In the genomic region with DNA sequence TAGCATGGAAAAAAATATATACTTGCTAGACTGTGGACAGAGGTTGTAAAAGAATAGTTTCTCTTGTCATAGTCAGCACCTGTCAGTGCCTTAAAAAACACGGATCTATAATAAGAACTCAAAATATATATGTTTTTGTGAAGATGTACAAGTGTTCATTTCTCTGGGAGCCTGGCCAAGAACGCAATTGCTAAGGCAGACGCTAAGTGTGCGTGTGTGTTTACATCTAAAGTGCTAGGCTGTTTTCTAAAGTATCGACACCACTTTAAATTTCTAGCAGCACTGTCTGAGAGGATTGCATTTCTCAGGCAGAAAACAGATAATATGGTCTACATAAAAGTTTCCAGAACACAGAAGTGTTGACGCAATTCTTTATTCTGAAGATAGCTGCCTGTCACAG, we compare ENCODE assay signal across 23 mouse cellular contexts.
A peak's percentile ranks its signal among the peaks of the same experiment; 100 is the strongest.
DNase-seq lines count a peak whose midpoint lies in the region; ATAC-seq and TF ChIP-seq lines count a peak whose summit lies in the region.
"Had no signal": no experiment of that assay in that cellular context is flagged by ENCODE, and none has a peak within 500 bp of the region (broad histone marks: within the 10 kb centered on the region; RNA-seq: fewer than 3 reads in every experiment).

No protein-coding gene starts in this region.

- H3K4me1 ChIP-seq in forebrain, embryonic 13.5 days, result no peaks in the 10 kb centered on the region
- no peaks in the 10 kb centered on the region for H3K4me1 ChIP-seq in forebrain, embryonic 11.5 days (replicated peaks; ENCODE audit: control insufficient read depth, insufficient read depth, low read length)
- no peaks in the 10 kb centered on the region for H3K4me1 ChIP-seq in forebrain, postnatal 0 days (ENCODE audit: insufficient read depth)
- H3K4me1 ChIP-seq: embryonic facial prominence, embryonic 12.5 days; embryonic facial prominence, embryonic 15.5 days; hindbrain, embryonic 12.5 days; hindbrain, embryonic 15.5 days had no signal

- no peak overlapping the region for H3K27ac ChIP-seq in forebrain, embryonic 13.5 days
- no peak overlapping the region for H3K27ac ChIP-seq in forebrain, embryonic 11.5 days (ENCODE audit: low read depth, low read length)
- no peak overlapping the region for H3K27ac ChIP-seq in left cerebral cortex, adult 2 months
- no peak overlapping the region for H3K27ac ChIP-seq in forebrain, postnatal 0 days (ENCODE audit: low read depth, low read length)
- H3K27ac ChIP-seq: embryonic facial prominence, embryonic 12.5 days; embryonic facial prominence, embryonic 15.5 days; gastrocnemius, adult 2 months; hindbrain, embryonic 12.5 days; hindbrain, embryonic 15.5 days had no signal

- H3K9me3 ChIP-seq in forebrain, embryonic 13.5 days (replicated peaks), result no peaks in the 10 kb centered on the region
- H3K9me3 ChIP-seq in forebrain, embryonic 11.5 days (ENCODE audit: control insufficient read depth, low read length), result no peaks in the 10 kb centered on the region
- no peaks in the 10 kb centered on the region for H3K9me3 ChIP-seq in forebrain, postnatal 0 days (ENCODE audit: low read length)
- H3K9me3 ChIP-seq: embryonic facial prominence, embryonic 12.5 days; embryonic facial prominence, embryonic 15.5 days; hindbrain, embryonic 12.5 days; hindbrain, embryonic 15.5 days had no signal

- H3K36me3 ChIP-seq in forebrain, embryonic 13.5 days (ENCODE audit: poor library complexity, severe bottlenecking), result no peaks in the 10 kb centered on the region
- H3K36me3 ChIP-seq in forebrain, embryonic 11.5 days (ENCODE audit: control insufficient read depth, insufficient read depth, low read length), result no peaks in the 10 kb centered on the region
- H3K36me3 ChIP-seq in forebrain, postnatal 0 days (ENCODE audit: insufficient read depth), result no peaks in the 10 kb centered on the region
- H3K36me3 ChIP-seq: embryonic facial prominence, embryonic 12.5 days; embryonic facial prominence, embryonic 15.5 days; hindbrain, embryonic 12.5 days; hindbrain, embryonic 15.5 days had no signal

- TF ChIP-seq CTCF in left cerebral cortex, adult 2 months (IDR thresholded peaks at IDR 0.05), result no peak
- TF ChIP-seq CTCF in forebrain, postnatal 0 days (IDR thresholded peaks at IDR 0.05; ENCODE audit: low read depth), result no peak

- H3K27me3 ChIP-seq in forebrain, embryonic 13.5 days, result no peaks in the 10 kb centered on the region
- no peaks in the 10 kb centered on the region for H3K27me3 ChIP-seq in forebrain, embryonic 11.5 days (ENCODE audit: control insufficient read depth, insufficient read depth, low read length)
- H3K27me3 ChIP-seq in forebrain, postnatal 0 days (ENCODE audit: insufficient read depth, low read length), result no peaks in the 10 kb centered on the region
- H3K27me3 ChIP-seq: embryonic facial prominence, embryonic 12.5 days; embryonic facial prominence, embryonic 15.5 days; hindbrain, embryonic 12.5 days; hindbrain, embryonic 15.5 days had no signal

- no peak overlapping the region for H3K4me2 ChIP-seq in forebrain, embryonic 13.5 days
- no peak overlapping the region for H3K4me2 ChIP-seq in forebrain, embryonic 11.5 days (ENCODE audit: low read depth, low read length, severe bottlenecking)
- H3K4me2 ChIP-seq in forebrain, postnatal 0 days (ENCODE audit: low read depth), result no peak overlapping the region
- H3K4me2 ChIP-seq: embryonic facial prominence, embryonic 12.5 days; embryonic facial prominence, embryonic 15.5 days; heart, embryonic 11.5 days; hindbrain, embryonic 12.5 days; hindbrain, embryonic 15.5 days had no signal

- H3K4me3 ChIP-seq in forebrain, embryonic 13.5 days, result no peak overlapping the region
- H3K4me3 ChIP-seq in forebrain, embryonic 11.5 days (ENCODE audit: low read depth, low read length), result no peak overlapping the region
- no peak overlapping the region for H3K4me3 ChIP-seq in left cerebral cortex, adult 2 months
- no peak overlapping the region for H3K4me3 ChIP-seq in forebrain, postnatal 0 days (ENCODE audit: low read depth, low read length)
- H3K4me3 ChIP-seq: embryonic facial prominence, embryonic 12.5 days; embryonic facial prominence, embryonic 15.5 days; gastrocnemius, adult 2 months; hindbrain, embryonic 12.5 days; hindbrain, embryonic 15.5 days had no signal

- intact Hi-C loops in left cerebral cortex, postnatal 25 days (cut with DNase I), result no loop called here
- intact Hi-C loops in left cerebral cortex, adult 2 months (cut with DNase I), result no loop called here

- ATAC-seq in forebrain, embryonic 13.5 days, result peak; percentile 55; the same call in 1 of the 2 replicates
- ATAC-seq in forebrain, embryonic 11.5 days (replicated peaks; ENCODE audit: low FRiP score), result no peak
- peak; percentile 48 for ATAC-seq in forebrain, postnatal 0 days
- ATAC-seq in megakaryocyte-erythroid progenitor cell, adult 5-6 weeks (replicated peaks; ENCODE audit: low FRiP score, low TSS enrichment, poor library complexity, severe bottlenecking), result no peak
- ATAC-seq: activated CD4-positive, CD25-positive, alpha-beta regulatory T cell, adult 4 months; intestine, postnatal 0 days had no signal

- no peak for DNase-seq in forebrain, embryonic 11.5 days (ENCODE audit: low spot score)
- DNase-seq in left cerebral cortex, postnatal 25 days (ENCODE audit: low spot score in 2 of 2), result peak; percentile 6 to 7
- no peak for DNase-seq in left cerebral cortex, adult 2 months (ENCODE audit: extremely low spot score in 1 of 2, low spot score in 2 of 2)
- DNase-seq in right cerebral cortex, postnatal 4 days, result peak; percentile 11
- DNase-seq in right cerebral cortex, postnatal 36 days (ENCODE audit: low spot score in 2 of 2), result no peak
- peak; percentile 32 for DNase-seq in forebrain, postnatal 0 days
- DNase-seq: adrenal gland, adult 8-10 months; adrenal gland, postnatal 36 days; cerebellum, adult 18-20 months; cerebellum, adult 9-11 months; cerebellum, postnatal 25 days; gastrocnemius, adult 2 months; gastrocnemius, postnatal 14 days; heart, adult 11 months had no signal

- H3K9ac ChIP-seq in forebrain, embryonic 13.5 days, result no peak overlapping the region
- no peak overlapping the region for H3K9ac ChIP-seq in forebrain, embryonic 11.5 days (ENCODE audit: low read length)
- H3K9ac ChIP-seq in forebrain, postnatal 0 days, result no peak overlapping the region
- H3K9ac ChIP-seq: embryonic facial prominence, embryonic 12.5 days; embryonic facial prominence, embryonic 15.5 days; hindbrain, embryonic 12.5 days; hindbrain, embryonic 15.5 days had no signal

- WGBS in forebrain, embryonic 13.5 days, result 81% methylated on average over 6 of the region's 6 CpGs
- 89% methylated on average over 6 of the region's 6 CpGs for WGBS in forebrain, embryonic 11.5 days
- WGBS in forebrain, postnatal 0 days, result 61% methylated on average over 6 of the region's 6 CpGs

Comparison
In these comparisons a context has a peak if more than half of its experiments do, and no peak if none do; other contexts are left out.
1. ATAC-seq: peak in forebrain, embryonic 13.5 days (single experiment) and forebrain, postnatal 0 days (single experiment); none in forebrain, embryonic 11.5 days (single experiment) and megakaryocyte-erythroid progenitor cell, adult 5-6 weeks (single experiment).
2. DNase-seq: peak in left cerebral cortex, postnatal 25 days (2 of 2), right cerebral cortex, postnatal 4 days (single experiment) and forebrain, postnatal 0 days (single experiment); none in forebrain, embryonic 11.5 days (single experiment), left cerebral cortex, adult 2 months (0 of 2) and right cerebral cortex, postnatal 36 days (0 of 2).